Mouse (Mus musculus) stomach, embryonic 14.5 days (tissue): ENCODE measurements around the gene Ccer2. TPM values are rescaled to one million over a fixed set of nuclear protein-coding genes. Genes with fewer than 3 reads are reported as not detected.

Experiments
- ATAC-seq: fragments of 200-750 bp; cut with Nextera tagmentation; 2 replicates; pipeline ENCODE4 v1.8.0; 2017; ENCODE audit warnings: low read depth, moderate TSS enrichment; ENCODE audit not compliant: insufficient number of reproducible peaks, insufficient read depth, low FRiP score
- H3K27ac ChIP-seq: fragments of 300-500 bp; sonication (generic); 2 replicates; pipeline ENCODE4 v1.5.1; 2014; ENCODE audit warnings: mild to moderate bottlenecking, low read length, moderate library complexity, mixed read lengths
- H3K27me3 ChIP-seq: fragments of 300-500 bp; sonication (generic); 2 replicates; pipeline ENCODE4 v1.6.1; 2014; ENCODE audit warnings: low read length, control low read depth, mixed read lengths; ENCODE audit not compliant: control insufficient read depth, insufficient read depth
- H3K36me3 ChIP-seq: fragments of 300-500 bp; sonication (generic); 2 replicates; pipeline ENCODE4 v1.6.1; 2014; ENCODE audit warnings: mild to moderate bottlenecking, control low read depth, low read length, moderate library complexity, mixed read lengths; ENCODE audit not compliant: control insufficient read depth, insufficient read depth
- H3K4me1 ChIP-seq: fragments of 300-500 bp; sonication (generic); 2 replicates; pipeline ENCODE4 v1.6.1; 2014; ENCODE audit warnings: low read length, control low read depth, mixed read lengths; ENCODE audit not compliant: control insufficient read depth, insufficient read depth
- H3K4me2 ChIP-seq: fragments of 300-500 bp; sonication (generic); replicated peaks from 2 replicates; pipeline ENCODE4 v1.6.1; 2014; ENCODE audit warnings: low read depth, low read length, control low read depth
- H3K4me3 ChIP-seq: fragments of 300-500 bp; sonication (generic); 2 replicates; pipeline ENCODE4 v1.5.1; 2014; ENCODE audit warnings: low read depth, low read length, control low read depth
- H3K9ac ChIP-seq: fragments of 300-500 bp; sonication (generic); replicated peaks from 2 replicates; pipeline ENCODE4 v1.6.1; 2014; ENCODE audit warnings: low read depth, mild to moderate bottlenecking, control low read depth, low read length, moderate library complexity, mixed read lengths
- H3K9me3 ChIP-seq: fragments of 300-500 bp; sonication (generic); 2 replicates; pipeline ENCODE4 v1.6.1; 2016; ENCODE audit warnings: low read depth, low read length, control low read depth; ENCODE audit not compliant: control insufficient read depth
- WGBS: fragments of 180-500 bp; shearing (Covaris S2); extraction: QIAGEN DNeasy Blood & Tissue Kit; methylation state at CpG from one replicate; pipeline ENCODE4 v1.1.7; 2014; 5-methylcytosine and 5-hydroxymethylcytosine counted together
- polyA plus RNA-seq: library from polyadenylated mRNA; unstranded; fragments of >200 nt; fragmentation: Nextera tagmentation; extraction: Ambion mirVana; gene quantifications from 2 replicates; pipeline ENCODE4 v1.2.1, GENCODE M21; 2014

Ccer2 gene
- polyA plus RNA-seq, 1 experiment from 2014 or later = not detected

- Histone ChIP-seq H3K4me1 (peaks cover 13% of the 10 kb centered on the region; the same call in 1 of the 2 replicates), H3K27ac (no peak overlapping the region), H3K4me2 (no peak overlapping the region), H3K9me3 (no peaks in the 10 kb centered on the region), H3K27me3 (no peaks in the 10 kb centered on the region), H3K4me3 (no peak overlapping the region), H3K36me3 (no peaks in the 10 kb centered on the region), H3K9ac (no peak overlapping the region)
- 68% methylated on average over 2 of the region's 2 CpGs for WGBS
- ATAC-seq = no peak
These were observed 36.3 kb upstream of the Ccer2 start for GRCm38 (mm10) chr7:28719650-28720049.

- ATAC-seq = no peak
- Histone ChIP-seq H3K36me3 (no peaks in the 10 kb centered on the region), H3K4me3 (no peak overlapping the region), H3K9ac (no peak overlapping the region), H3K27ac (no peak overlapping the region), H3K4me1 (peaks cover 13% of the 10 kb centered on the region; the same call in 1 of the 2 replicates), H3K27me3 (no peaks in the 10 kb centered on the region), H3K9me3 (no peaks in the 10 kb centered on the region), H3K4me2 (no peak overlapping the region)
- WGBS = 52% methylated on average over 3 of the region's 3 CpGs
These were observed 35.0 kb upstream of the Ccer2 start for GRCm38 (mm10) chr7:28720753-28721537.

- Histone ChIP-seq H3K9ac (no peak overlapping the region), H3K4me2 (no peak overlapping the region), H3K27me3 (no peaks in the 10 kb centered on the region), H3K4me1 (peaks cover 8% of the 10 kb centered on the region; the same call in 1 of the 2 replicates), H3K36me3 (no peaks in the 10 kb centered on the region), H3K27ac (no peak overlapping the region), H3K4me3 (no peak overlapping the region), H3K9me3 (no peaks in the 10 kb centered on the region)
- no peak for ATAC-seq
- 92% methylated on average over 7 of the region's 7 CpGs for WGBS
These were observed 33.9 kb upstream of the Ccer2 start for GRCm38 (mm10) chr7:28722079-28722478.

DNA sequence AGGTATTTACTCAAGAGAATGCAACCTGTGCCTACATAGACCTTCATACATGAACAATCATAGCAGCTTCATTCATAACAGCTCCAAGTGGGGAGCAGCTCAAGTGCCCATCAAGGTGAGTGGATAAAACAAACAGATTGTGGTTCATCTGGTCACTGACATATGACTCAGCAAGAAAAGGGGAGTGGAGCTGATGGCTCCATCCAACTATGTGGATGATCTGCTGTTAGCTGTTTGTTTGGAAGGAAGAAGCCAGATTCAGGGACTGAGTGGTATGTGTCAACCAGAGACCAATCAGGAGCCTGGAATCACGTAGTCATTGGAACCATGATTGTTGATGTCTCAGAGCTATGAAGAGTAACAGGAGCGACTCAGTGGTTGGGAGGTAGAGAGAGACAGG is 31.4 kb upstream of the Ccer2 start:
- Histone ChIP-seq H3K27ac (no peak overlapping the region), H3K9me3 (no peaks in the 10 kb centered on the region), H3K4me3 (no peak overlapping the region), H3K27me3 (no peaks in the 10 kb centered on the region), H3K4me2 (no peak overlapping the region), H3K4me1 (no peaks in the 10 kb centered on the region), H3K9ac (no peak overlapping the region), H3K36me3 (no peaks in the 10 kb centered on the region)
- 93% methylated on average over 2 of the region's 2 CpGs for WGBS
- no peak for ATAC-seq

GRCm38 (mm10) chr7:28726600-28726999 is 29.4 kb upstream of the Ccer2 start:
- H3K27ac ChIP-seq = no peak overlapping the region
- H3K4me2 ChIP-seq = no peak overlapping the region
- H3K36me3 ChIP-seq = no peaks in the 10 kb centered on the region
- ATAC-seq = peak; percentile 49; the same call in 1 of the 2 replicates
- WGBS = 6% methylated on average over 14 of the region's 14 CpGs
- no peaks in the 10 kb centered on the region for H3K27me3 ChIP-seq
- no peak overlapping the region for H3K4me3 ChIP-seq
- H3K9ac ChIP-seq = no peak overlapping the region
- H3K9me3 ChIP-seq = peaks cover 7% of the 10 kb centered on the region; the same call in 1 of the 2 replicates
- no peaks in the 10 kb centered on the region for H3K4me1 ChIP-seq

GRCm38 (mm10) chr7:28727649-28728340 is 28.2 kb upstream of the Ccer2 start:
- H3K9ac ChIP-seq = no peak overlapping the region
- no peaks in the 10 kb centered on the region for H3K4me1 ChIP-seq
- ATAC-seq = no peak
- H3K36me3 ChIP-seq = no peaks in the 10 kb centered on the region
- no peak overlapping the region for H3K27ac ChIP-seq
- no peaks in the 10 kb centered on the region for H3K27me3 ChIP-seq
- H3K9me3 ChIP-seq = peaks cover 10% of the 10 kb centered on the region; the same call in 1 of the 2 replicates
- no peak overlapping the region for H3K4me2 ChIP-seq
- WGBS = 61% methylated on average over 10 of the region's 10 CpGs
- H3K4me3 ChIP-seq = no peak overlapping the region

DNA sequence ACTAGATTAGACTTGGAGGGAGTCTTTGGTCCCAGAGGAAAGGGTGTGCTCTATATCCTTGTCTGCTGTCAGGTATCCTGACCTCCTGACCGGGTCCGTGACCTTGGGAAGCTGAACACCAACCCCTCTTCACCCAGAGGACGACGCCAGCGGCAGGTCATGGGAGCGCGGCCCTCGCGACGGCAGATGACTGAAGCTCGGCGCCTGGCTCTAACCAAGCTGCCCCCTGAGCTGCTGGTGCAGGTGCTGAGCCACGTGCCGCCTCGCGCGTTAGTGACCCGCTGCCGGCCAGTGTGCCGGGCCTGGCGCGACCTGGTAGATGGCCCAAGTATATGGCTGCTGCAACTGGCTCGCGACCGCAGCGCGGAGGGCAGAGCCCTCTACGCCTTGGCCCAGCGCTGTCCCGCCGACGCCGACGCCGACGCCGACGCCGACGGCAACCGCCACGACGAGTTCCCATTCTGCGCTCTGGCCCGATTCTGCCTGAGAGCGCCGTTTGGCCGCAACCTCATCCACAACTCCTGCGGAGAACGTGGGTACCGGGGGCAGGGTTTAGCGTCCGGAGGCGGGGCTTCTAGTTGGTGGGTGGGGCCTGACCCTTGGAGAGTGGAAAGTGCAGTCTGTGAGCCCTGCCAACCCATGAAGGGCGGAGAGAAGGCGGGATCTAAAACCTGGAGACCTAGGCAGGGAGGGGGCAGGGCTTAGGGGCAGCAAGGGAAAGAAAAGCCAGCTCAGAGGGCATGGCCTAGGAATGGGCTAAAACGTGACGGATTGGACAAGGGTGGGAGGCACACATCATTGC is 23.4 kb upstream of the Ccer2 start:
- Histone ChIP-seq H3K4me3 (peak overlapping the region; percentile 39), H3K27me3 (no peaks in the 10 kb centered on the region), H3K9me3 (peaks cover 10% of the 10 kb centered on the region; the same call in 1 of the 2 replicates), H3K27ac (no peak overlapping the region), H3K4me2 (peak overlapping the region; percentile 79), H3K4me1 (no peaks in the 10 kb centered on the region), H3K9ac (0 out of 2 replicates have a peak overlapping the region, but pooled peaks have one; percentile 25), H3K36me3 (no peaks in the 10 kb centered on the region)
- peak; percentile 88 for ATAC-seq
- WGBS = 3% methylated on average over 58 of the region's 58 CpGs

DNA sequence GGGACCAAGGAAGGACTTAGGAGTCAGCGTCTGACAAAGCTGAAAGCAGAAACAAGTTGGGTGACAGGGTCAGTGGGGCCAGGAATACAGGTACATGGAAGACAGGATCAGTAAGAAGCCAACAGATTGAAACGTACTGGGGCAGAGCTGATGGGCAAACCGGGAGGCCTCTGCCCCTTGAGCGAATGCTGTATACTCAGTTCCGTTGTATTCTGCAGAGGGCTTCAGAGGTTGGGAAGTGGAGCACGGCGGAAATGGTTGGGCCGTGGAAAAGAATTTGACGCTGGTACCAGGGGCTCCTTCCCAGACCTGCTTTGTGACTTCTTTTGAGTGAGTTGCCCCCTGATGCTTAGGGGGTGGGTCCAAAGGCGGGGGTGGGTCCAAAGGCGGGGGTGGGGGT is 22.8 kb upstream of the Ccer2 start:
- Histone ChIP-seq H3K27me3 (no peaks in the 10 kb centered on the region), H3K27ac (no peak overlapping the region), H3K36me3 (no peaks in the 10 kb centered on the region), H3K4me3 (peak overlapping the region; percentile 39; the same call in 1 of the 2 replicates), H3K4me2 (peak overlapping the region; percentile 79), H3K9me3 (peaks cover 10% of the 10 kb centered on the region; the same call in 1 of the 2 replicates), H3K4me1 (no peaks in the 10 kb centered on the region), H3K9ac (no peak overlapping the region)
- 19% methylated on average over 11 of the region's 11 CpGs for WGBS
- ATAC-seq = no peak
